Mouse (Mus musculus) heart, adult 9 months (tissue): ENCODE measurements around the gene Gdf15.

Experiments used
- DNase-seq, 2 experiments: peaks; one replicate each; pipeline ENCODE4 v3.0.0; 2022; ENCODE audit warnings: low spot score in 2 of 2

The Gdf15 gene

DNA sequence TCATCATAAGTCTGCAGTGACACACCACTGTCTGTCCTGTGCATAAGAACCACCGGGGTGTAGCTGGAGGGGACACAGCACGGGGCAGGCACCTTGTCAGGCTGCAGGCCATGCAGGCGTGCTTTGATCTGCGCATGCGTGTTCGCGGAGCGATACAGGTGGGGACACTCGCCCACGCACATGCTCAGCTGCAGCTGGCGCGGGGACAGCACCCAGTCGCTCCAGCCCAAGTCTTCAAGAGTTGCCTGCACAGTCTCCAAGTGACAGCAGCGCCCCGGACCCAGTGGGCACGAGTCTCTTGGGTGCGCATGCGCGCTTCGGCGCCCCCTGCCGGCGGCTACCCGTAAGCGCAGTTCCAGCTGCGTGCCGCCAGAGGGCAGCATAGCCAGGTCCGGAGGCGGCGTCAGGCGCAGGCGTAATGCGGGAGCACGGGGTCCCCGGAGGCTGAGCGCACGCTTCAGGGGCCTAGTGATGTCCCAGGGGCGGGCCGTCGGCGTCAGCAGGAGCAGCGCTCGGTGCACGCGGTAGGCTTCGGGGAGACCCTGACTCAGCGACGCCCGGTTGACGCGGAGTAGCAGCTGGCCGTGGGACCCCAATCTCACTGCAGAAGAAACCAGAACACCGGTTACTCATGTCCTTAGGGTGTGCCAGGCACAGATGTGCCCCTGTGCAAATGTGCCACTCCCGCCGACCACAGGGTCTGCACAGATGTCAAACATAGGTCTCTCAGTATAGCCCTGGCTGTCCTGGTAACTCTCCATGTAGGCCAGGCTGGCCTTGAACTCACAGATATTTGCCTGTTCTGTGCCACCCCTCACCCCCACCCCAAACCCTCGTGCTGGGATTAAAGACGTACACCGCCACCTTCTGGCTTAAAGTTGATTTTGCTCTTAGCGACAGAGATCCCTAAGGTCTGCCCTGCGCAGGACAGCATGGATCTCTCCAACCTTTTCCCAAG is 2.4 kb downstream of the Gdf15 start:
- peak; percentile 89 to 92 for DNase-seq

DNA sequence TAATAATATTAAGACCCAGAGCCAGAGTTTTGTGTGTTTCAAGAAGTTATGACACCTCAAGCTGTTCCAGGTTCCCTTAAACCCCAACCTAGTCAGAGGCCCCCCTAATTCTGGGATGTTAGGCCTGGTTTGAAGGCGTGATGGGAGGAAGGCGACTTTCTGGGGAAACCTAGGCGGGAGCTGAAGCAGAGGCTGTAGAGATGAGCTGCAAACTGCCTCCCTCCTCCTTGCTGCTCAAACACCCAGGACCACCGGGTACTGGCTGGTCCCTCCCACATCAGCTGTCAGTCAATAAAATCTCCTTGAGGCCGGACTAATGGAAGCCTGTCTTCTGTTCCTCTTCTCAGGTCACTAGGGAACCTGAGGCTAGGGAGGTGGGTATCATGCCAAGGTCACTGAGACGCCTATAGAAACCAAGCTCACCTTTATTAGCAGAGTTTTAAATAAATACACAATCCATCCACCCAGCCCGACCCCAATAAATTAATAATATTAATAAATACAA is 3.2 kb downstream of the Gdf15 start:
- DNase-seq, result no peak

DNA sequence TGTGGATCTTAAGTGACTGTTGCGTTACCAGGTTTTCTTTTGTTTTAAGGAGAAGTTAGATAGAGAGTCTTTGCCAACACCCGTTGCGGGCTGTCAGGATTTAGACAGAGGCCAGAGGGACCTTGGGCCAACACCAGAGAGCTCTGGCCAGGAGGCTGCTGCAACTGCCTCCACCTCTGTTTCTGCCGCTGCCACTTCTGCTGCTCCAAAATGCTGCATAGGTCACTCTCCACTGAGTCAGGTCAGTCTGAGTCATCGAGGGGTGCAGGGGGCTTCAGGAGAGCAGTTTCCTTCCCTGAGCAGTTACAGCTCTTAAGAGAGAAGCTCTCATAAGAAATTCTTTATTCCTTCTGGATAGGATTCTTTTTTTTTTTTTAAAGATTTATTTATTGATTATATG is 5.2 kb downstream of the Gdf15 start:
- no peak for DNase-seq

DNA sequence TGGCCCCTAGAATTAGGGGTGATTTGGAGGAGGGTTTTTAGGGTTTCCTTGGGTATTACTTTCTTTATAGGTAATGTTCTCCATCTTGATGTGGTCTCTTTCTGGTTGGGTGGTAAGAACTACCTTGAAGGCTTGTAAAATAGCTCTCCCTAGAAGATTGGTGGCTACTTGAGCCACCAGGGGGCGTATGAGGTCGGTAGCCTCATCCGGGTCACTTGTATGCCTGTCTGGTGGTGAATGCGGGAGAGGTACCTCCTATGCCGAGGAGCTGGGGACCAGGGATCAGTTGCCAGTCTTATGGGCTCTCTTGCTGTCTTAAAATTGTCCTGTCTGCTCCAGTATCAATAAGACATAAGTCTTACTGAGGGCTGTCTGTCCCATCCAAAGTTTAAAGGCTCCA is 7.2 kb downstream of the Gdf15 start:
- no peak for DNase-seq

DNA sequence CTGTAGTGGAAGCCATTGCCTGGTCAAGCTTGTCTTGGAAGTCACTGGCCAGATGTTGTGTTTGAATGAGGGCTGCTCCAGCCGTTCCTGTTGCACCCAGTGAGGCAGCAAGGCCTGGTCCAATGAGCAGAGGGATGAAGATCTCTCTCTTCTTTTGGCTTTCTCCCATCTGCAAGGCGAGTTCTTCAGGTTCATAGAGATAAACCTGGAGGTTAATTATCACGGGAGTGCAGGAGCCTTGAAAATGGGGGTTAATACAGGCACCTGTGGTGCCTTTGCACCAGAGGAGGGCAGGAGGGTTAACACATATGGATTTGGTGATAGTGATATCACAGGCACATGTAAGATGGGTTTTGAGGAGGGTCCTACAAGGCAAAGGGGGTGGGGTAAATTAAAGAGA is 10.0 kb downstream of the Gdf15 start:
- DNase-seq, result no peak

DNA sequence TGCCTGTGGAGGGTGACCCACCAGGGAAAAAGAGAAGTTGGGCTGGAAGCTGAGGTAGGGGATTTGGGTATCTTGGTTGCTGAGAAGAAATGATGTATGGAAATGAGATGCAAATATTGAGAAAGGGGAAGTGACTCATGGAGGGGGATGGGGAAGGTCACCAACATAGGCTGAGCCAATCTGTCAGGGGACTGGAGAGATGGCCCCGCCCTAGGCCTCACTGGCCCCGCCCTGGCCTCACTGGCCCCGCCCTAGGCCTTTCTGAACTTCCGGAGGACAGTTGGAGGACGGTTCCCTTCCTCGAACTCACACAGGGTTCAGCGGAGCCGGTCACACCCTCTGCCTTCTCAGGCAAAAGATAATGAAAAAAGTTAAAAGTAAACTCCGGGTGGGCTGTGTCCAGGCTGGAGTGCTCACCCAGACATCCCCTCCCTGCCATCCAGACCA is 13.3 kb downstream of the Gdf15 start:
- peak in 1 of 2 experiments; percentile 74 for DNase-seq

DNA sequence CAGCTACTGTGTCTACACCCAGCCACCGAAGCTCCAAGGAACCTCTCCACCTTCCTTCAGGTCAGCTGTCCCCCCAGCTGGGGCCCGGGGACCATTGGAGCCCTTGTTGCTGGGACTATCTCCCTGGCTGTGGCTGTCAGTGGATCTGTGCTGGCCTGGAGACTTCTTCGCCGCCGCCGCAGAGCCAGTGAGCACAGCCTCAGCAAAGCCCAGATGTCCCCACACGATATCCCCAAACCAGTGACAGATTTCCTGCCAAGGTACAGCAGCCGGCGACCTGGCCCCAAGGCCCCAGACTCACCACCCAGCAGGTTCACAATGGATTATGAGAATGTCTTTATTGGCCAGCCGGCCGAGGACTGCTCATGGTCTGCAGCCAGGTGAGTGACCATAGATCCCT is 14.3 kb downstream of the Gdf15 start:
- no peak for DNase-seq

DNA sequence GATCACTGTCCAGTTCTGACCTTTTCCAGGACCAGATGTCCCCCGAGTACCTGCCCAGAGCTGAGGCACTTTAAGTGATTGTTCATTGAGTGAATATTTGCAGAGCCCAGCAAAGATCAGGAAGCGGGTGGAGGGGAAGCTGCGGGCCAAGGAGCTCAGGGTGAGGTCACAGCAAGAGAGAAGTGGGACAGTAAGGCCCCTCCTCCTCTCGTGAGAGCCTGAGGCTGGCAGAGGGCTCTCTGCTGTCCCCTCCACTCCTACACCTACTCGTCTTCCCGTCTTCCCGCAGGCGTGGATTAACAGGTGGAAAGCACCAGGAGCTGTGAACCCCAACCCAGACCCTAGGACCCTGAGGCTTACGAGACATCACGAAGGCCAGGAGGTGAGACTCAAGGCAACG is 15.6 kb downstream of the Gdf15 start:
- no peak for DNase-seq

DNA sequence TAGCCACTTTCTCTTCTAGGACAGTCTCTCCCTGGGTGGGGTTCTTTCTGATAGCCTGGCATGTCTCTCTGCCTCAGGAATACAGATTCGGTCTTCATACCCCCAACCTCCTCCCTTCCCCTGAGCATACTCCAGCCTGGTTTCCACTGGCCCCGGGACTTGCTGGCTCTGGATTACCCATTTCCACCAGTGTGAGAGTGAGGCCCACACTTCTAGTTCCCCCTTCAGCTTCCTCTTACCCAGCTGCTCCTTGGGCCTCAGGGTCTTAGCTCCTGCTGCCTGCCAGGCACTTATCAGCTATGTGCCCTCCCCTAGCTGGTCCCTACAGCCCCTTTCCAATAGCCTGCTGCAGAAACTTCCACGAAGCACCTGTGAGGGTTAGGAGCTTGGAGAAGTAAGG is 16.4 kb downstream of the Gdf15 start, which contains the start of gene Lrrc25:
Lrrc25 (plus strand) TSS at position 262 of the 400 bp plus-strand sequence.
- no peak for DNase-seq

DNA sequence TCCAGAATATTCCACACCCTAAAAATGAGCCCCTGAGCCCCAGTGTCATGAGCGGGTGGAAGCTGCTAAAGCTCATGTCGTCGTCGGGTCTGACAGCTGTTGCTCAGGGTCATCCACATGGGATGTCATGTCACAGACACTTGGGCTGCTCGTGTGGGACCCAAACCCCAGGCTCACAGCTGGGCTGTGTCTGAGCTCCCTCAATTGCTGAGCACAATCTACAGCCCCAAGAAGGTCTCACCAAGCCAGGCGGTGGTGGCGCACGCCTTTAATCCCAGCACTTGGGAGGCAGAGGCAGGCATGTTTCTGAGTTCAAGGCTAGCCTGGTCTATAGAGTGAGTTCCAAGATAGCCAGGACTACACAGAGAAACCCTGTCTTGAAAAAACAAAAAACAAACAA is 17.0 kb downstream of the Gdf15 start:
- no peak for DNase-seq

DNA sequence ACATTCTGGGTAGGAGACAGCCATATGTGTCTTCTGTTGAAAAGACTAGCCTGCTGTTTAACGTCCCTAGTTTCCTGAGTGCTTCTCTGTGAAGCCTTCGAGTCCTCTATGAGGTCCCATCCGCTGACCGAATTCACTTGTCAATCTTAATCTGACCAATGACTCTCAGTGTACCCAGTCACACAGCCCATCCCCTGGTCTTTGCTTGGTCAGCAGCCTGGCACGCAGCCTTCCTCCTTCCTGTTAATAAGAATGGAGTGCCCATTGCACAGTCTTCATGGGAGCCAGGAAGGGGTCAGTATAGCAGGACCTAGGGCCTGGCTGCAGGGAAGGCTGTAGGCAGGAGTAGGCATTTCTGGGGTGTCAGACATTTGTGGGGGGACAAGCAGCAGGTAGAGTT is 17.8 kb downstream of the Gdf15 start:
- no peak for DNase-seq

DNA sequence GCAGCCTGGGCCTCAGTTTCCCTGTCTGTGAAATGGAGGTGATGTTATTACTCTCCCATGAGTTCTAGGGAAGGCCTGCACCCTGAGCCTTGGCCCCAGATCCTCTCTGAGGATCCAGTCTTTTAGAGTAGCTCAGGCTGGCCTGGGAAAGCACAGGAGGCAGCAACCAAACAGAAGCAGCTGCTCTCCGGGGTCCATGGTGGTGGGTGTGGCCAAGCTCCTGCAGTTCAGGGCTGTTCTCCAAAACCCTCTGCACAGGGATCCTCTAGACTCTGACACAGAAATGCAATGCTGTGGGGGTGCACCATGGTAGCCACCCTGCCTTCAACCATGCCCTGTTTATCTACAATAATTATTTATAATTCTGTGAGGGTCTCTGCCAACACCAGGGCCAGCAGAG is 18.5 kb downstream of the Gdf15 start:
- no peak for DNase-seq

DNA sequence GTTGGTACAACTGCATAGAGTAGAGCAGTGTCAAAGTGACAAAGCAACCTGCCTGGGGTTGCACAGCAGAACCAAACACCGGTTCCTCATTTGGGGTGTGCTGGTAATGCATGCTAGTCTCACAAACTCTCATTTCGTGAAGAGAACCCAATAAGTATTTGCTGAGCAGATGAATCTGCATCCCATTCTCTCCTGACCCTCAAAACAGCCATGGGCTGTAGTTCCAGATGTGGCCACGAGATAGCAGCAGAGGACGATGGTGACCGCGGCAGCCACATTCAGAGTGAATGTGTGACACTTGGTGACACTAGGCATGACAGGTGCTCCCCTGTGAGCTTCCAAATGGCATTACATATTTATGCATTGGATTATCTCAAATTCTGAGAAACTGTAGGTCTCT is 20.4 kb downstream of the Gdf15 start:
- DNase-seq, result peak; percentile 83 to 90

DNA sequence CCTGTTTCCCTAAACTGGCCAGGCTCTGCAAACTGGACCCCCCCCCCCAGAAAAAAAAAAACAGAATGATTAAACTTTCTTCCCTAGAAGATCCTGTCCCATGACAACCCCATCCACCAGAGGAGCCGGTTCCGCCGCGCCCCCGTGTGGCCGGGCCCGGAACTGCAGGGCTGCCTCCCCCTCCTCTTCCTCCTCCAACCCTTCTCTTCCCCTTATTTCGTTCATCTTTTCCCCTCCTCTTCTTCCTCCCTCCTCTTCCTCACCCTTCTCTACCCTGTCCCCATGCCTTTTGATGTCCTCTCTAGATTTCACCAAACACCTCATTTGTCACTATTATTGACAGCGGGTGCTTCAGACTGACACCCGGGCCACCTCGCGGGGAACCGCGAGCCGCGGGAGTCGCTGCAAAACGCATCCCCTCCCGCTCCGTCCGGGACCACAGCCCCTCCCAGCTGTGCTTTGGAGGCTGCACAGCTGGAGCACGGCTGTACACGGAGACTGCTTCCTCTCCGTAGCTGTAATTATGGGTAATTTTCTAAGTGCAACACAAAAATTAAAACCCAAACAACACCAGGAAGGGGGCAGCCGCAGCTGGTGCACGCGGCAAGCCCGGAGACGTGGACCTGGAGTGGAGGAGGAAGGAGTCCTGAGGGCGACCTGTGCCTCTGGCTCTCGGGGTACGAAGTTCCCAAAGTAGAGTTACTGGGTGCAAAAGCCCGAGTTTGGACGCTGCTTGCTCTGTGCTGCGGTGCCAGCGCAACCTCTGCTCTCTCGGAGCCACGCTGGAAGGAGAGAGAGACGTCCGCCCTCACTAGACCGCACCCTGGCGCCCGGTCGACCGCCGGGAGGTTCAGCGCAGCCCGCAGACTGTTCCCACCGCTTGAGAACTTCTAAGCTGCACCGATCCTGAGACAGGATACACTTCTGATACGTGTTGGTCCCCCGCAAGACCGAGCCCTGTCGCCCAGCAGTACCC is 21.2 kb downstream of the Gdf15 start:
- DNase-seq, result peak; percentile 86 to 87

DNA sequence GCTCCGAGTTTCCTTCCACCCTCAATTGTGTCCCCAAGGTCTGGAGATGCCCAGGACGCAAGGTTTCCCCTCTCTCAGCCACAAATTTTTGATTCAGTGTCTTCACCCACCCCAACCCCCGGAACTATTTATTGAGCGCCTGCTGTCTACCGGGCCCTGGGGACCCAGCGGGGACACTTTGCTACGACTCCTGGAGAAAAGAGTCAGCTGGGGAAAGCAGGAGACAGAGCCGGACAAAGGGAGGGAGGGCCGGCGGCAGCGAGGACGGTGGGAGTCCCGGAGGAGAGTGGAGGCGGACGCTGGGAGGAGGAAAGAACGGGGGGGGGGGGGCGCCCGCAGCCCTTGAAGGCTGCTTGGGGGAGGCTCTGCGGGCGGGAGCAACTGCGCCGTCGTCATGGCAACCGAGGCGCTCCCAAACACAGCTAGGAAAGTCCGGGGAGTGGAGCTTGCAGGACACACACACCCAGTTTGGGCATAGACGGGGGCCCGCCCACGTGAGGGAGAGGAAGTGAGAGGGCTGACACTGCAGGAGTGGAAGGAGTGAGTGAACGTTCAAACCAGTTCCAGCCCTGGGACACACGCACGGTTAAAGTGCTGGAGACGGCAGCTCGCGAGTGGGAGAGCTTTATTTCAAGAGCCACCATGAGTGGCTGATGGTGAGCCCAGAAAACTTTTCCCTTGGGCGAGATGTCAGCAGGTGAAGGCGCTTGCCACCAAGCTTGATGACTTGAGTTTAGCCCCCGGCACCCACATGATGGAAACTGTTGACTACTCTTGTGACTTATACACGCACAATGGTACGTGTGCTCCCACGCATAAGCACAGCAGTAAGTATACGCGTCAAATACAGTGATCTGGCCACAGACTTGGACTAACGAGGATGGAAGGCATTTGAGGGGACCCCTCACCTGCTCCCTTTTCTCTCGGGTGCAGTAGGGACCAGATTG is 22.1 kb downstream of the Gdf15 start:
- DNase-seq, result peak; percentile 95

DNA sequence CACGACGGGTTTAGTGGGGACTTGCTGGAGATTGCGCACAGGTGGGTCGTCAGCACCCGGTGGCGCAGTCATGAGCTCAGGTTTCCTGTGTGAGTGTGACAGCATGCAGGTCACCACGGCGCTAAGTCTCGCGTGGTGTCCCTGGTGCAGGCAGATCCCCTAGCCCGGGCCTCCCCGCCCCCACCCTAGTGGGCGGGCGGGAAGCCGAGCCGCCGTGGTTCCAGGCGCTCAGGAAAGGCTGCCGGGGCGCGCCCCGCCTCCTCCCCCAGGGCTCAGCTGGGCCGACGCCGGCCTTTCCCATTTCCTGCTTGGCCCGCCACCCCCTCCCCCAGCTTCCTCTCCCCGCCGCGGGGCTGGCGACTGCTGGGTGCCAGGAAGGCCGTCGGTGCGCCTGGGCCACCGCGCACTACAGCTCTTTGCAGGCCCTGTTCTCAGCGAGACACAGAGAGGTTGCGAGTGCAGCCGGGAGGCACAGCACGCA is 22.8 kb downstream of the Gdf15 start:
- peak; percentile 94 to 95 for DNase-seq

DNA sequence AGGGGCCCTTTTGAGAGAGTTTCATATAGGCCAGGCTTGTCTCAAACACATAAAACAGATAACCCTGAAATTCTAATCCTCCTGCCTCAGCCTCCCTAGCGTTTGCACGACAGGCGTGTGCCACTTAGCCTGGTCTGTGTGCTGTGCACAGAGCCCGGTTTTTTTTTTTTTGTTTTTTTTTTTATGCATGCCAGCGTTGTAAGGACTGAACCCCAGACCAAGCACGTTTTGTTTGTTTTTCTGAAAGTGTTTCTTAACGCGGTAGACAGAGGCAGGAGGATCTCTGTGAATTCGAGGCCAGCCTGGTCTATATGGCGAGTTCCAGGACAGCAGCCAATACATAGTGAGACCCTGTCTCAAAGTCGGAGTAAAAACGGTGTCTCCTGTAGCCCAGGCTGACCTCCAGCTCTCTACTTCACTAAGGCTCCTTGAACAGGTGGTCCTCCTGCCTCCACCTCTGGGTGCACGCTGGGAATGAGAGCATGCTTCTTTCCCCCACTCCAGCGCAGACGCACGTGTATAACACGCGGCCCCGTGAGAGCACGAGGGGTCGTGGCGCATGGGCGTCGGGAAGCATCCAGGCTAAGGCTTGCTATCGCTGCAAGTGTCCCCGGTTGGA is 23.4 kb downstream of the Gdf15 start, which contains the start of gene Ssbp4:
Ssbp4 (minus strand) TSS at position 124 of the 619 bp plus-strand sequence.
- DNase-seq, result no peak

DNA sequence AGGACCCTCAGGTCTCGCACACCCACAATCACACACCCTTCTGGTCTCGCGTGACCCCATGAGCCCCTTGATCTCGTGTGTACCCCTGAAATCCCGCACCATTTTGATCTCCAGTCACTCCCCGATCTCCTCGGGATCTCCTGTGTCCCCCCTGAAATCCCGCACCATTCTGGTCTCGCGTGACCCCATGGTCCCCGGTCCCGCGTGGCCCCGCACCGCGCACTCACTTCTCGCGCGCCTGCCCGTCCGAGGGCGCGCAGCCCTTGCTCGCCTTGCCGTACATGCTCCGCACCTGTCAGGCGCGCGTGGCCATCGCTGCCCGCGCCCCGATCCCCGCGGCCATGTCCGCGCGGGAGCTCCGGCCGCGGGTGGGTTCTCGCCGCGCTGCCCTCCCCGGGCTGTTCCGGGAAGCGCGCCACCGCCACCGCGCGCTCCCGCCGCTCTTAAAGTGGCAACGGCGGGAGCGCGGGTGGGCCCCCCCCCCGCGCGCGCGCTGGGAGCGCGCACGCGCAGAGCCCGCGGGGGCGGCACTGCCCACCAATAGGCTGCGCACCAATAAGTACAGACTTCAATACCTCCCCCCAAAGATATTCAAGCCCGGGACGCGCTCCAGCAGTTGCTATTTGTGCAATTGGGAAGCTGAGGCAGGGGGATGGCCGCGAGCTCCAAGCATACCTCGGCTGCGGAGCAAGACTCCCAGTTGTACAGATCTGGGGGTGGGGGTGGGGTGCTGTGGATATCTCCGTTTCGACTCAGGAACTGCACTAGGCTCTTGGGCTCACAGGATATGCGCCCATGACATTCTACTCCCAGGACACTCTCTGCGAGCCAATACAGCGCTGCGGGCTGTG is 24.1 kb downstream of the Gdf15 start:
- peak; percentile 64 to 65 for DNase-seq

DNA sequence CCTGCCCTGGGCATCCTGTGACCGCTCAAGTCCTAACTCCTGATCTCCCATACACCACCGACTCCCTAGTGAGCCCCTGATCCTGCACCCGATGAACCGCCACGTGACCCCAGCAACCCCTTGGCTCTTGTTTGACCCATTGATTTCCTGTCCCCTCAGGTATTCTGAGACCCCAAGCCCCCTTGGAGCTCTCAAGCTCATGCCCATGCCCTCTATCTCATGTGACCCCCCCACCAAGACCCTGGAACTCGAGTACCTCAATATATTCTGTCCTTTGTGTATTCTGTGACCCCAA is 24.7 kb downstream of the Gdf15 start:
- DNase-seq, result no peak
